In genomic region chr4:95533946-95534345, GRCm38 (mm10) we compare ENCODE assay signal across 19 mouse cellular contexts.
"Had no signal": no experiment of that assay in that cellular context is flagged by ENCODE, and none has a peak within 500 bp of the region (broad histone marks: within the 10 kb centered on the region; RNA-seq: fewer than 3 reads in every experiment).

No protein-coding gene starts in this region.

- H3K27ac ChIP-seq: limb, embryonic 10.5 days; limb, embryonic 13.5 days; liver, embryonic 12.5 days; liver, embryonic 15.5 days; macrophage; midbrain, embryonic 12.5 days; midbrain, embryonic 15.5 days; neural tube, embryonic 13.5 days had no signal

- H3K4me3 ChIP-seq: limb, embryonic 10.5 days; limb, embryonic 13.5 days; liver, embryonic 12.5 days; liver, embryonic 15.5 days; midbrain, embryonic 12.5 days; midbrain, embryonic 15.5 days; neural tube, embryonic 13.5 days had no signal

- H3K4me2 ChIP-seq: limb, embryonic 13.5 days; liver, embryonic 12.5 days; liver, embryonic 15.5 days; midbrain, embryonic 12.5 days; midbrain, embryonic 15.5 days; neural tube, embryonic 13.5 days had no signal

- H3K36me3 ChIP-seq: limb, embryonic 10.5 days; limb, embryonic 13.5 days; liver, embryonic 12.5 days; liver, embryonic 15.5 days; midbrain, embryonic 12.5 days; midbrain, embryonic 15.5 days; neural tube, embryonic 13.5 days had no signal

- H3K27me3 ChIP-seq: limb, embryonic 13.5 days; liver, embryonic 12.5 days; liver, embryonic 15.5 days; midbrain, embryonic 12.5 days; midbrain, embryonic 15.5 days; neural tube, embryonic 13.5 days had no signal

- ATAC-seq: intestine, embryonic 16.5 days; liver, embryonic 12.5 days; midbrain, embryonic 15.5 days had no signal

- H3K4me1 ChIP-seq: limb, embryonic 10.5 days; liver, embryonic 12.5 days; liver, embryonic 15.5 days; midbrain, embryonic 12.5 days; midbrain, embryonic 15.5 days; neural tube, embryonic 13.5 days had no signal

- H3K9ac ChIP-seq: limb, embryonic 13.5 days; liver, embryonic 12.5 days; liver, embryonic 15.5 days; midbrain, embryonic 12.5 days; midbrain, embryonic 15.5 days; neural tube, embryonic 13.5 days had no signal

- DNase-seq: kidney, adult 18-20 months; kidney, adult 9 months; kidney, postnatal 14 days; kidney, postnatal 4 days; liver; lung, adult 18-20 months; retina, postnatal 1 day; right cerebral cortex, postnatal 25 days; thymus, adult 18-20 months; thymus, postnatal 36 days had no signal

- H3K9me3 ChIP-seq: limb, embryonic 10.5 days; limb, embryonic 13.5 days; liver, embryonic 12.5 days; liver, embryonic 15.5 days; midbrain, embryonic 12.5 days; midbrain, embryonic 15.5 days; neural tube, embryonic 13.5 days had no signal
